Mouse (Mus musculus) kidney, adult 2 months (tissue): ENCODE measurements at regions not wholly inside any gene's neighbourhood (a gene's known extent, or its start where the extent isn't known, plus 50 kb on each side); places are given as distances from the start of the nearest gene placed in this dataset.

Experiments used
- CTCF ChIP-seq: fragments of 200-500 bp; conservative IDR thresholded peaks from 2 replicates; pipeline ENCODE4 v1.5.1; 2011; ENCODE audit warnings: low read depth, mild to moderate bottlenecking, control low read depth, low read length, moderate library complexity, mixed read lengths; ENCODE audit not compliant: insufficient read depth, insufficient read length
- POLR2A ChIP-seq: fragments of 200-500 bp; IDR thresholded peaks from one replicate; pipeline ENCODE4 v1.6.1; 2011; ENCODE audit warnings: low read depth, low read length, control low read depth

- TF ChIP-seq CTCF (no peak), POLR2A (no peak)
These were observed 156.4 kb downstream of the Utp18 start for GRCm38 (mm10) chr11:93729119-93729518.
